Mouse (Mus musculus) liver, embryonic 12.5 days (tissue): ENCODE results near the gene Trak1. TPM values are rescaled to one million over a fixed set of nuclear protein-coding genes. Genes with fewer than 3 reads are reported as not detected.
"Not testable (repeated sequence)": the region's sequence is repeated elsewhere in the genome, so short reads cannot be mapped to it uniquely, and the experiment has no call there.

Source experiments
- ATAC-seq: fragments of 200-750 bp; cut with Nextera tagmentation; 2 replicates; pipeline ENCODE4 v1.8.0; 2017; ENCODE audit warnings: moderate number of reproducible peaks, mild to moderate bottlenecking, moderate library complexity
- H3K27ac ChIP-seq: fragments of 300-500 bp; sonication (generic); 2 replicates; pipeline ENCODE4 v1.5.1; 2016; ENCODE audit warnings: mild to moderate bottlenecking
- H3K27me3 ChIP-seq: fragments of 300-500 bp; sonication (generic); replicated peaks from 2 replicates; pipeline ENCODE4 v1.6.1; 2016; ENCODE audit warnings: mild to moderate bottlenecking, moderate library complexity
- H3K36me3 ChIP-seq: fragments of 300-500 bp; sonication (generic); 2 replicates; pipeline ENCODE4 v1.6.1; 2016; ENCODE audit warnings: mild to moderate bottlenecking, moderate library complexity
- H3K4me1 ChIP-seq: fragments of 300-500 bp; sonication (generic); 2 replicates; pipeline ENCODE4 v1.6.1; 2016
- H3K4me2 ChIP-seq: fragments of 300-500 bp; sonication (generic); 2 replicates; pipeline ENCODE4 v1.6.1; 2016; ENCODE audit warnings: mild to moderate bottlenecking, moderate library complexity
- H3K4me3 ChIP-seq: fragments of 300-500 bp; sonication (generic); 2 replicates; pipeline ENCODE4 v1.5.1; 2016; ENCODE audit warnings: mild to moderate bottlenecking, moderate library complexity
- H3K9ac ChIP-seq: fragments of 300-500 bp; sonication (generic); 2 replicates; pipeline ENCODE4 v1.6.1; 2016; ENCODE audit warnings: mild to moderate bottlenecking, moderate library complexity
- H3K9me3 ChIP-seq: fragments of 300-500 bp; sonication (generic); replicated peaks from 2 replicates; pipeline ENCODE4 v1.6.1; 2016; ENCODE audit warnings: mild to moderate bottlenecking, moderate library complexity
- WGBS: fragments of 180-500 bp; shearing (Covaris S2); methylation state at CpG from one replicate; pipeline ENCODE4 v1.1.7; 2016; ENCODE audit not compliant: insufficient replicate concordance; 5-methylcytosine and 5-hydroxymethylcytosine counted together
- polyA plus RNA-seq: library from polyadenylated mRNA; unstranded; fragments of >200 nt; fragmentation: Nextera tagmentation; extraction: Ambion mirVana; gene quantifications from 2 replicates; pipeline ENCODE4 v1.2.1, GENCODE M21; 2016

Trak1 gene
- polyA plus RNA-seq, 1 experiment from 2014 or later: 11.0 TPM

DNA sequence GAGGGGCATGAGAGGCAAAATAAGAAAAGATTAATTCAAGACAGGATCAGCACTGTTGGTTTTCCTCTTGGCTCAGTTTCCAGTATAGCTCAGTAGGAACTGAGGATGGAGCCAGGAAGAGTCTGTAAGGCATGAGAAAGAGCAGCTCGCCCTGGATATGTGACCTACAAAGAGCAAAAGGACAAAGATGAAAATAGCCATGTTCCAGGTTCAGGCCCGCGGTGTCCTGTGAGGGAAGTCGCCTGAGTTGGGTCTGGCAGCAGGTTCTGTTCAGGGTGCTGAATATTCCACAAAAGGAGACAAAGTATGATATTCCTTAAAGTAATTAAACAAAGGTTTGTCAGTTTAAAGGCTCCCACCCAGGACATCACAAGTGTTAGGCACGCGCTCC is 14.5 kb downstream of the Trak1 start:
- H3K4me3 ChIP-seq: no peak overlapping the region
- H3K27me3 ChIP-seq: no peaks in the 10 kb centered on the region
- H3K4me2 ChIP-seq: no peak overlapping the region
- H3K36me3 ChIP-seq: 0 out of 2 replicates have a peak, but pooled peaks cover 2% of the 10 kb centered on the region
- H3K9ac ChIP-seq: no peak overlapping the region
- ATAC-seq: no peak
- WGBS: 78% methylated on average over 6 of the region's 6 CpGs
- H3K27ac ChIP-seq: no peak overlapping the region
- H3K9me3 ChIP-seq: no peaks in the 10 kb centered on the region
- peaks cover 55% of the 10 kb centered on the region for H3K4me1 ChIP-seq

DNA sequence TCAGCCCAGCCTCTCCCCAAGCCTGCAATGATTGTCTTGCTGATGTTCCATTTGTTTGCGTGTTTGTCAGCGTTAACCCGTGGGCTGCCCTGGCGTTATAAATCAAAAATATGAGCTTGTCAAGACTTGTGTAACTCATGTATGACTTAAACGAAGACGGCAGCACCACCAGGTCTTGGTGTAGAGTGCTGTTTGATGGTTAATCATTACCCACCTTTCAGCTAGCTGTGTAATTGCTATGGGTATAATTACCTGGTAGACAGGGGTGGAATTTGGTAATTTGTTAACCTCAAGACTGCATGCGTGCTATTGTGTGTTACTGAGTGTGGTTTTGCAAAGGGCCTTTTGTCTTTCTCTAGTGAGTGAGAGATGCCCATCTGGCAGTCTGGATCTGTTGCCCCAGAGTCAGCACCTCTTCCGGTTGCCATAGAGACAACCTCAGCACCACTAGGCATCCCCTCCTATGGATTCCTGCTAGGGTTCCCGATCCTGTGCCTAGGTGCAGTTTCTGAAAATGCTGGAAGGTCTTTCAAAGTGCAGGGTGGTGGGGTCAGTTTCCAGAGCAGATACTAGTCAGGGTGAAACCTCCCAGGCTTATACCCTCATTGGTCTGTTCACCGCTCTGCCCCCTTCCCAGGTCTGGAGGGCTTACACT is 15.1 kb downstream of the Trak1 start:
- Histone ChIP-seq H3K36me3 (no peaks in the 10 kb centered on the region), H3K27ac (no peak overlapping the region), H3K4me1 (peaks cover 60% of the 10 kb centered on the region), H3K4me2 (no peak overlapping the region), H3K27me3 (no peaks in the 10 kb centered on the region), H3K4me3 (no peak overlapping the region), H3K9me3 (no peaks in the 10 kb centered on the region), H3K9ac (no peak overlapping the region)
- 76% methylated on average over 10 of the region's 10 CpGs for WGBS
- no peak for ATAC-seq

DNA sequence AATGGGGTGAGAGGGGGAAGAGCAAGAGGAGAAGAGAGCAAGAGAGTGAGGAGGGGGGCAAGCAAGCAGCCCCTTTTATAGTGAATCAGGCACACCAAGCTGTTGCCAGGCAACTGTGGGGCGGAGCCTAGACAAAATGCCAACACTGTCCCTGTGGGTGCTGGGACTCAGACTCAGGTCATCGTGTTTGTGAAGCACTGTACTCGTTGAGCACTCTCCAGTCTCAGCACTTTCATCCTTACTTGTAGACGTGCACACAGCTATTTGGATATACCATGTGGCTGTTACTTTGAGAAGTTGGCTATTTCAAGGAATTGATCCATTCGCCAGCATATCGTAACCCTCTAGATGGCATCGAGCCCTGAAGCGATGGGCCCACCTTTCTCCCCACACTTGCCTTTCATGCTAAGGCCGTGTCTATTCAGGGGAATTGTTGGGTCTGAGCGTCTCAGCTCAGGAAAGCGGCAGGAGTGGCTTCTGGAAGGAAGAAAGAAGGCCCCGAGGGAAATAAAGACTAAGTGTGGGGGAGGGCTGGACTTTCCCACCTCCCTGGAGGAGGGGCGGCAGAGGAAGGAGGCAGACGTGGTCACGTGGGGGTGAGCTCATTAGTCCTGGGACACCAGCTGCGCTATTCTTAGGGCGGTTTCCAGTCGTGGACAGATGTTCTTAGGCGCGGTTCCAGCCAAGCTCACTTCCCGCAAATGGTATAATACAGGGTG is 16.5 kb downstream of the Trak1 start:
- peaks cover 62% of the 10 kb centered on the region for H3K4me1 ChIP-seq
- ATAC-seq: peak; percentile 68
- H3K9me3 ChIP-seq: no peaks in the 10 kb centered on the region
- H3K36me3 ChIP-seq: peaks cover 4% of the 10 kb centered on the region; the same call in 1 of the 2 replicates
- H3K4me2 ChIP-seq: peak overlapping the region; percentile 58
- no peaks in the 10 kb centered on the region for H3K27me3 ChIP-seq
- H3K27ac ChIP-seq: peak overlapping the region; percentile 52; the same call in 1 of the 2 replicates
- peak overlapping the region; percentile 33 for H3K4me3 ChIP-seq
- H3K9ac ChIP-seq: peak overlapping the region; percentile 54; the same call in 1 of the 2 replicates
- WGBS: 3% methylated on average over 21 of the region's 21 CpGs

DNA sequence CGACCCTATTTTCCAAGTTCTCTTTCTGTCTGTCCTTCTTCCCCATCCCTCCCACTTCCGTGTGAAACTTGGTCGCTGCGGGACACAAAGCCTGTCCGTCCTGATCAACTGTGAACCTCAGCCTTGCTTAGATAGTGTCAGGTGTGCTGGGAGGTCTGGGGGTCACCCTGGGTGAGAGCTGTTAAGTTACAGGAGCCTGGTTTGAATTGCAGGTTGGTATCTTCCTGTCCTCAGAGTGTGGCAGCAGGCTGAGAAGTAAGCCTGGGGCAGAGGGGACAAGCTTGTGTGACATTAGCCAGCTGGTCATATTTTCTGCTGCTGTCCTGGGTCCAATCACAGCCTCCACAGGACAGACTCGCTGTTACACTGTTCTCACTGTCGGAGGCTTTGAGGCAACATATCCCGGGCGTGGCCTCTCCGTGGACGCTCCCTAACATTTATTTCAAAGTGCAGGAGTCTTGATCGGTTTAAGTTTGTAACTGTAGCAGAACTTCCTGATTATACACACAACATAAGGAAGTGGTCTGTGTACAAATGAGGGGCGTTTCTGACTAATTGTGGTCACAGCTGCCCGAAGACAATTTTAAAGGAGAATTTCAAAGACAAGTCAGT is 17.3 kb downstream of the Trak1 start:
- Histone ChIP-seq H3K9ac (peak overlapping the region; percentile 54), H3K4me1 (peaks cover 58% of the 10 kb centered on the region), H3K36me3 (peaks cover 4% of the 10 kb centered on the region; the same call in 1 of the 2 replicates), H3K4me3 (peak overlapping the region; percentile 33), H3K27ac (peak overlapping the region; percentile 52), H3K27me3 (no peaks in the 10 kb centered on the region), H3K9me3 (no peaks in the 10 kb centered on the region), H3K4me2 (peak overlapping the region; percentile 58)
- WGBS: 9% methylated on average over 14 of the region's 14 CpGs
- ATAC-seq: no peak

DNA sequence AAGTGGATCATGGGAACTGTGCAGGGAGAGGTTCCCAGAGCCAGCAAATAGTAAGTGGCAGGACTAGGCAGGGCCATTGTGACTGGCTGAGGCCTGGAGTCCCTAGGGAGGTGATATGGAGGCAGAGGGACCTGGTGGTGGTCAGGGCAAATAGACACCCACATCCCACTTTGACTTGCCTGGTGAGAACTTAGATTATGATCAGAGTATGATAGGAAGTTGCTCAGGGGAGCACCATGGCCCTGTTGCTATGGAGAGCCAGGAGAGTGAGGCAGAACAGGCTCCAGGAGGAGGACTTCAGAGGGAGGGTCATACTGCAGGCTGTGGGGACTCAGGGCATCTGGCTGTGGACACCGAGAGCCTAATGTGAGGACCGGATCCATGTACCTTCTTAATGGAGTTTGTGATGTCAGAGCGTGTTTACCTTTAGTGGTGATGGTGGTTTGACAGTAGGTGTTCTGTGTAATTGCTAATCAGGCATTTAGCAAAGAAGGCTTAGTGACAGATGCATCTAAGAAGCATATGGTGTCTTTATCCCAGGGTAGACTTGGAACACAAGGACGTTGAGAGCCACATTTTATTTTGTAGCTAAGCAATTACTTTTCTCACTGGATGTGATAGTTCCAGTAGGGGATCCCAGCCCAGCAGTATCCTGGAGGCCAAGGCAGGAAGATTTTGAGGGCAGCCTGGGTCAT is 18.7 kb downstream of the Trak1 start:
- WGBS: 73% methylated on average over 4 of the region's 4 CpGs
- 0 out of 2 replicates have a peak overlapping the region, but pooled peaks have one; percentile 24 for H3K27ac ChIP-seq
- H3K4me1 ChIP-seq: peaks cover 68% of the 10 kb centered on the region
- no peak for ATAC-seq
- H3K36me3 ChIP-seq: peaks cover 4% of the 10 kb centered on the region; the same call in 1 of the 2 replicates
- H3K4me2 ChIP-seq: no peak overlapping the region
- H3K4me3 ChIP-seq: no peak overlapping the region
- no peaks in the 10 kb centered on the region for H3K27me3 ChIP-seq
- no peak overlapping the region for H3K9ac ChIP-seq
- no peaks in the 10 kb centered on the region for H3K9me3 ChIP-seq

DNA sequence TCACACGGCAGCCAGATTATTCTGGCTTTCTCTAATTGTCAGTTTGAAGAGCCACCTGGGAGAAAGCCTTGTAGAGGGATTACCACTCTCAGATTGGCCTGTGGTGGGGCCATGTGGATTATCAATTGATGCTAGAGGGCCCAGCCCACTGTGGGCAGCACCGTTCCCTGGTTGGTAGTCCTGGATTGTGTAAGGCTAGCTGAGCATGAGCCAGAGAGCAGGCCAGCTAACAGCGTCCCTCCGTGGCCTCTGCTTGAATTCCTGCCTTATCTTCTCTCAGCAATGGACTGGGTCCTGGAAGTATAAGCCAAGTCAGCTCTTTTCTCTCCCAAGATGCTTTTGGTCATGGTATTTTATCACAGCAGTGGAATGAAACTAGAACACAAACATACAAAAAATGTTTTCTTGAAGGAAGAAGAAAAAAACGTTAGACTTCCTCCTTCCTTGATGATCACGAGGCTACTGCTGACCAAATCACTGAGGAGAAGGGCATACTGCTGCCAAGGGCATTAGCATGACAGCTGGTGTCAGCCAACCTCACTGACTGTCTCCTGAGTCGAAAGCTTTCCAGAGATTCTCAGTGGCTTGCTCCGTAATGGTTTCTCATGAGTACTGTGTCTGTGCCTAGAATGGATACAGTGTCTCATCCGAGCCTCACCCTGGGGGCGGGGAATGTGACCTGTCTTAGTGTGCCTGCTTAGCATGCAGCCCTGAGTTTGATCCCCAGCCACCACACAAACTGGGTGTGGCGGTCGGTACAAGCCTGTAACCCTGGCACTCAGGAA is 19.5 kb downstream of the Trak1 start:
- Histone ChIP-seq H3K27ac (peak overlapping the region; percentile 24; the same call in 1 of the 2 replicates), H3K4me2 (no peak overlapping the region), H3K4me1 (peaks cover 68% of the 10 kb centered on the region), H3K27me3 (no peaks in the 10 kb centered on the region), H3K36me3 (peaks cover 6% of the 10 kb centered on the region), H3K9me3 (no peaks in the 10 kb centered on the region), H3K9ac (no peak overlapping the region), H3K4me3 (no peak overlapping the region)
- no peak for ATAC-seq
- 39% methylated on average over 12 of the region's 12 CpGs for WGBS

DNA sequence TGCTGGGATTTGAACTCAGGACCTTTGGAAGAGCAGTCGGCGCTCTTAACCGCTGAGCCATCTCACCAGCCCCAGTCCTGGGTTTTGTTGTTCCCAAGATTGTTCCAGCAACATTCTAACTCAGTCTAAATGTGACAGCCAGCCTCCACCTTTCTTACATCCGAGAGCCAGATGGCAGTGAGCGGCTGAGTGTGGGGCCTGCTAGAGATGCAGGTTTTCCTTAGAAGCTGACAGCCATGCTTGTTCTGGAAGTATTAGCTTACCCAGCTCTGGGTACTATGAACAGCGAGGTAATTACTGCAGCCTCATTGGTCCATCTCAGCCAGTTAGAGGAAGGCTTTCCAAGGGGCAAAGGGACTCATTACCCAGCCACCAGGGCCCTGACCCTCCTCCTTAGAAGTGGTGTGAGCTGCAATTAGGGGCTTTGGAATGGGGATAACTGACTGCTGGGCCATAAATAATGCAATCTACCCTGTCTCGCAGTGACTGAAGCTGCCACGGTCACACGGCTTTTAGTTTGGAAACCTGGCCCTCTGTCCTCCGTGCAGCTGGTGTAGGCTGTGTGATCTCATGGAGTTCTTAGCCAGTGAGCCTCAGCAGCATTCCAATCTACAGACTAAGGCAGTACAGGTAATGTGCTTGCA is 22.1 kb downstream of the Trak1 start:
- no peak for ATAC-seq
- Histone ChIP-seq H3K9me3 (no peaks in the 10 kb centered on the region), H3K9ac (no peak overlapping the region), H3K27ac (no peak overlapping the region), H3K4me3 (no peak overlapping the region), H3K36me3 (peaks cover 10% of the 10 kb centered on the region), H3K4me1 (peaks cover 44% of the 10 kb centered on the region), H3K27me3 (no peaks in the 10 kb centered on the region), H3K4me2 (no peak overlapping the region)
- 81% methylated on average over 10 of the region's 10 CpGs for WGBS

DNA sequence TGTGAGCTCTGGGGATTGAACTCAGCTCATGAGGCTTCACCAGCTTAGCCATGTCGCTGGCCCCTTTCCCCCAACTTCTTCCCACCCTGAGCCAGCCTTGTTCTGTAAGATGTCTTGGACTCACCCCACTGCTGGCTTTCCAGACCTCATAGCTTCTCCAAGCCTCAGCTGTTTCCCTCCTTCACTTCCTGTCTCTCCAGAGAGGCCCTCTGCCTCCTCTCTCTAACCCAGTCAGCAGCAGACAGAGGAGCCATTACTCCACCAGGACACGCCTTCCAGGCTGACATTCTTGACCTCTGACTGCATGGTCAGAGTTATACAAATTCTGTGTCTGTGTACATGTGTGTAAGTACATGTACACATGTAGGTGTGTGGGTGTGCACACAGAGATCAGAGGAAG is 23.1 kb downstream of the Trak1 start:
- peaks cover 35% of the 10 kb centered on the region for H3K4me1 ChIP-seq
- no peak overlapping the region for H3K27ac ChIP-seq
- no peaks in the 10 kb centered on the region for H3K9me3 ChIP-seq
- no peak overlapping the region for H3K4me3 ChIP-seq
- no peak overlapping the region for H3K4me2 ChIP-seq
- H3K27me3 ChIP-seq: no peaks in the 10 kb centered on the region
- ATAC-seq: no peak
- H3K9ac ChIP-seq: no peak overlapping the region
- 61% methylated on average over 2 of the region's 2 CpGs for WGBS
- H3K36me3 ChIP-seq: peaks cover 10% of the 10 kb centered on the region

DNA sequence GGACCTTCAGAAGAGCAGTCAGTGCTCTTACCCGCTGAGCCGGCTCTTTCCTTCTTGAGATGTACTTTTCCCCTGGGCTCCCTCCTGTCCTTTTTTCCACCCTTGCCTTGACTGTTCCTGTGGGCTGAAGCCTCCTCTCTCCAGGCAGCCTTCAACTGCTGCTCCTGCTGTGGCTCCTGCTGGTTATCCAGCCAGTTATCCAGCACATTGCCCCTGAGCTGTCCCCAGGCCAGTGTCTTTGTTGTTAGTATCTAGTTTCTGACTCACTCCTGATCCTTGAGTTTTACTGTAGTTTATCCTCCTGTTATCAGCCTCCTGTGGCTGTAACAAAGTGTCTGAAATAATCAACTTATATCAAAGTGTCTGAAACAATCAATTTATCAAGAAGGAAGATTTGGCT is 23.8 kb downstream of the Trak1 start:
- no peaks in the 10 kb centered on the region for H3K27me3 ChIP-seq
- 69% methylated on average over 2 of the region's 2 CpGs for WGBS
- H3K9me3 ChIP-seq: no peaks in the 10 kb centered on the region
- no peak overlapping the region for H3K4me3 ChIP-seq
- H3K9ac ChIP-seq: no peak overlapping the region
- peaks cover 10% of the 10 kb centered on the region for H3K36me3 ChIP-seq
- no peak for ATAC-seq
- peaks cover 28% of the 10 kb centered on the region for H3K4me1 ChIP-seq
- H3K4me2 ChIP-seq: no peak overlapping the region
- H3K27ac ChIP-seq: no peak overlapping the region

DNA sequence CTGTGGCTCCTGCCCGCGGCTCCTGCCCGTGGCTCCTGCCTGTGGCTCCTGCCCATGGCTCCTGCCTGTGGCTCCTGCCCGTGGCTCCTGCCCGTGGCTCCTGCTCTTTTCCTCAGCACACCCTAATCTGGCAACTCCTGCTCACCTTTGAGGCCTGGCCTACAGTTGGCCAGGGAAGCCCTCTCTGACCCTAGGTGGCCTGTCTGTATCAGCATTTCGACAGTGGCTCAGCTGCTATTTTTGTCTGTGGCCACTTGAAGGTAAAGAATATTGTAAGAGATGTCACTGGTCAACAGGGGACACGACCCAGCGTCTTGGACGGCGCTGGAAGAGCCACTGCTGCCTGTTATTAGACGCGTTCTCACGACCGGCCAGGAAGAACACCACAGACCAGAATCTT is 24.7 kb downstream of the Trak1 start:
- no peak overlapping the region for H3K27ac ChIP-seq
- peaks cover 10% of the 10 kb centered on the region for H3K36me3 ChIP-seq
- 86% methylated on average over 14 of the region's 14 CpGs for WGBS
- H3K4me2 ChIP-seq: no peak overlapping the region
- no peaks in the 10 kb centered on the region for H3K9me3 ChIP-seq
- H3K4me1 ChIP-seq: peaks cover 19% of the 10 kb centered on the region
- H3K9ac ChIP-seq: no peak overlapping the region
- ATAC-seq: no peak
- H3K27me3 ChIP-seq: no peaks in the 10 kb centered on the region
- H3K4me3 ChIP-seq: no peak overlapping the region

DNA sequence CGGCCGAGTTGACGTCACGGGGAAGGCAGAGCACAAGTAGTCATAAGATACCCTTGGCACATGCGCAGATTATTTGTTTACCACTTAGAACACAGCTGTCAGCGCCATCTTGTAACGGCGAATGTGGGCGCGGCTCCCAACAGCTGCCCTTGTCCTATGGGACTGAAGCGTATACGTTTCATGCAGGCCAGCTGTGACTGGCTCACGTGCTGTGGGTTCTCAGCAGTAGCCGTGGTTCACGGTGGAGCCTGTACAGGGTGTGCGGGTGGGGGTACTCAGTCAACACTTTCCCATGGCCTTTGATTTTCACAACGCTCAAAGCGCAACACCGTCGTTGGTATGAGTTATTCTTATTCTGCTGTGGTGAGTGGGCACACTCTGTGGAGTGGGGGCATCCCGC is 31.0 kb downstream of the Trak1 start:
- not testable (repeated sequence) for H3K27ac ChIP-seq, H3K36me3 ChIP-seq, H3K4me3 ChIP-seq, ATAC-seq, H3K9me3 ChIP-seq, H3K27me3 ChIP-seq, H3K9ac ChIP-seq, H3K4me2 ChIP-seq
- WGBS: 87% methylated on average over 17 of the region's 21 CpGs
- peaks cover 33% of the 10 kb centered on the region for H3K4me1 ChIP-seq
